Mouse (Mus musculus): ENCODE data around the gene Klhl33.
"Not testable (repeated sequence)": the region's sequence is repeated elsewhere in the genome, so short reads cannot be mapped to it uniquely, and the experiment has no call there.

Klhl33 gene

GRCm38 (mm10) chr14:50904828-50905129 lies 7.5 kb upstream of the Klhl33 start:
- no peak for DNase-seq (ENCODE audit: extremely low read depth, insufficient read length, low spot score)

GRCm38 (mm10) chr14:50903973-50904827 lies 6.9 kb upstream of the Klhl33 start:
- DNase-seq (ENCODE audit: extremely low read depth, insufficient read length, low spot score) = no peak

GRCm38 (mm10) chr14:50897992-50898391 lies 685 bp upstream of the Klhl33 start:
- DNase-seq (ENCODE audit: extremely low read depth, insufficient read length, low spot score) = not testable (repeated sequence)

- DNase-seq (ENCODE audit: extremely low read depth, insufficient read length, low spot score) = no peak
These were observed 447 bp downstream of the Klhl33 start for GRCm38 (mm10) chr14:50896747-50897373.

- peak; percentile 77 for DNase-seq (ENCODE audit: extremely low read depth, insufficient read length, low spot score)
These were observed 1.1 kb downstream of the Klhl33 start for GRCm38 (mm10) chr14:50895985-50896746.

GRCm38 (mm10) chr14:50895407-50895806 lies 1.9 kb downstream of the Klhl33 start:
- no peak for DNase-seq (ENCODE audit: extremely low read depth, insufficient read length, low spot score)

GRCm38 (mm10) chr14:50892541-50893459 lies 4.5 kb downstream of the Klhl33 start:
- DNase-seq (ENCODE audit: extremely low read depth, insufficient read length, low spot score) = peak; percentile 61

GRCm38 (mm10) chr14:50892091-50892490 lies 5.2 kb downstream of the Klhl33 start:
- DNase-seq (ENCODE audit: extremely low read depth, insufficient read length, low spot score) = no peak

- no peak for DNase-seq (ENCODE audit: extremely low read depth, insufficient read length, low spot score)
These were observed 5.7 kb downstream of the Klhl33 start for GRCm38 (mm10) chr14:50891621-50892020.

GRCm38 (mm10) chr14:50876236-50876950 lies 20.9 kb downstream of the Klhl33 start:
- no peak for DNase-seq (ENCODE audit: extremely low read depth, insufficient read length, low spot score)

- DNase-seq (ENCODE audit: extremely low read depth, insufficient read length, low spot score) = no peak
These were observed 21.6 kb downstream of the Klhl33 start for GRCm38 (mm10) chr14:50875591-50876230.

- DNase-seq (ENCODE audit: extremely low read depth, insufficient read length, low spot score) = no peak
These were observed 22.1 kb downstream of the Klhl33 start for GRCm38 (mm10) chr14:50875175-50875574.

- DNase-seq (ENCODE audit: extremely low read depth, insufficient read length, low spot score) = no peak
These were observed 26.0 kb downstream of the Klhl33 start for GRCm38 (mm10) chr14:50871284-50871683.

- DNase-seq (ENCODE audit: extremely low read depth, insufficient read length, low spot score) = no peak
These were observed 26.5 kb downstream of the Klhl33 start for GRCm38 (mm10) chr14:50870805-50871143.

- peak; percentile 87 for DNase-seq (ENCODE audit: extremely low read depth, insufficient read length, low spot score)
These were observed 27.2 kb downstream of the Klhl33 start, which contains the start of gene Tep1 for GRCm38 (mm10) chr14:50869889-50870804. Gene Tep1 (minus strand): TSS chr14:50870560.

GRCm38 (mm10) chr14:50868656-50869055 lies 28.7 kb downstream of the Klhl33 start:
- DNase-seq (ENCODE audit: extremely low read depth, insufficient read length, low spot score) = no peak

GRCm38 (mm10) chr14:50868211-50868610 lies 29.1 kb downstream of the Klhl33 start:
- no peak for DNase-seq (ENCODE audit: extremely low read depth, insufficient read length, low spot score)

GRCm38 (mm10) chr14:50866966-50867365 lies 30.3 kb downstream of the Klhl33 start:
- no peak for DNase-seq (ENCODE audit: extremely low read depth, insufficient read length, low spot score)
